Mouse (Mus musculus) liver, adult (tissue): ENCODE measurements at regions not wholly inside any gene's neighbourhood (a gene's known extent, or its start where the extent isn't known, plus 50 kb on each side); places are given as distances from the start of the nearest gene placed in this dataset.

Experiments used
- GATA4 ChIP-seq: IDR thresholded peaks from 2 replicates; pipeline ENCODE4 v1.6.1; 2014; ENCODE audit warnings: mild to moderate bottlenecking, low read length; ENCODE audit not compliant: insufficient replicate concordance

DNA sequence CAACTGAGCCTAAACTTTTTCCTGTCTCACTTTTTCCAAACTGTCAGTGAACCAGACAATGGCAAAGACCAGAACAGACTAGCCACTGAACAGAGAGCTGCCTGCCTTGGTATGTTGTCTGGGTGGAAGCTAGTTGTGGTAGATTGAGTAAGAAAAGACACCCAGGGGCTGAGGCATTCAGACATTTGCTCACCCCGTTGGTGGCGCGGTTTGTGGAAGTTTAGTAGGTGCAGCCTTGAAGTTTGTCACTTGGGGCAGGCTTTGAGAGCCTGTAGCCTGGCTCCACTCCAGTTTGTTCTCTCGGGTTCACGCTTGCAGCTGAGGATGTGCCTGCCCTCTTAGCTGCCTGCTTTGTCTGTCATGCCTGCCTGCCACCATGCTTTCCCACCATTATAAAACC lies 64.2 kb upstream of the Rad23b start:
- no peak for TF ChIP-seq GATA4

DNA sequence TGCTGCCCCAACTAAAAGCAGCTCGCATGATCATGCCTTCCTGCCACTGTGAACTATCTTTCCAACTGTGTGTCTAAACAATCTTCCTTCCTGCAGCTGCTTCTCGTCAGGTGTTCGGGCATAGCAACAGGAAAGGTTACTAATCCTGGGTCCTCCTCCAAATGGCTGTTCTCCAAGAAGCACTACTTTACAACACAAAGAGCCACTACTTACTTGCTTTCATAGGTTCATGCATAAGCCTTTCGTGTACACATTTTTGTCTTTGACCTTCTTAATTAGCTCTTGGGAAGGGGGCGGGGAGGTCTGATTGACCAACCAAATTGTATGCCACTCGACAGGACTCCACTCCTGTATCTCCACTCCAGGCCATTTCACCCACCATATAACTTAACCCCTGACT lies 61.4 kb upstream of the Rad23b start:
- TF ChIP-seq GATA4, result no peak

- TF ChIP-seq GATA4, result no peak
These were observed 57.6 kb upstream of the Rad23b start for GRCm38 (mm10) chr4:55292277-55292676.

GRCm38 (mm10) chr4:55292701-55293100 lies 57.1 kb upstream of the Rad23b start:
- TF ChIP-seq GATA4, result no peak

DNA sequence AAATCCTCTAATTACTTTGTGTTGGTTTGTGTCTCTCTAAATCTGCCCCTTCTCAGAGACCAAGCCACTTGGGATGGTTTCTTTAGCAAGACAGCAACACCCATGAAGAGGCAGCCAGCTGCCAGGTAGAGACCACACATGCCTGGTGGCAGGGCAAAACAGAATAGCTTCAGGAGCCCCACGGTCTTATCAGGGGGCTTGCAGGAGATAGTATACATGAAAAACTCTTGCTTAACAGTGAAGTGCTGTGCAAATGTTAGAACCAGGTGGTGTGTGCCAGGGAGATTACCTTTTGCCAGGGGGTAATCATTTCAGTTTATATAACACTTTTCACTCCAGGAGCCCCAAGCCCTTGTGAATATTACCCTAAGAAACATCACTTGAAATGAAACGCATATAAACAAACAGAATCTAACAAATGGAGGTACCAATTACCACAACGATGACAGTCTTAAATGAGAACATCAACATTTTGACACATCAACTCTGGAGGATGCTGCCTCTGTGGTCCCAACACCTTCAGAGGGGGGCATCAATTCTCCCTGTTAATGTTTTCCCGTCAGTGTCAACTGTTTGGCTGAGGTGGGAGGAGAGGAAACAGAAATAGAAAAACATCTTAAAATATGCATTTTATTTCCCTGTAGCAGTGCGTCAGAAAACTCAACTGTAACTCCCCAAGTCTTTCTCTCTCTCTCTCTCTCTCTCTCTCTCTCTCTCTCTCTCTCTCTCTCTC lies 56.3 kb upstream of the Rad23b start:
- TF ChIP-seq GATA4, result no peak

DNA sequence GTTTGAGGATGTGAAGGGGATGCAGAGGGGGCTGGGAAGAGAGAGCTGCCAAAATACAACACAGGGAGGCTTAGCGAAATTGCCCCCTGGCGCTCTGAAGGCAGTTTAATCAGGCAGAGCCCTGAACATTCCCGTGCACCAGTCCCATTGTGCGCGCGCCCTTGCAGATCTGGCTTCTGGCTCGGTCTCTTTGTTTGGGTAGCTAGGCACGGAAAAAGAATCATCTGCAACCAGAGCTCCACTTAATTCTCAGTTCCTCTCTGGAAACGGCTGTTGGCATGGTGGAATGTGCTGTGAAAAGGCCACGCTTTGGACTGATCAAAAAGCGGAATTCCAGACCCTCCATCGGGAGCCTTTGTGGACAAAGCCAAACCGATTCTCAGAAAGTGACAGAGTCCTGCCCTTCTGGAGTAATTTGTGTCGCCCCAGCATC lies 55.6 kb upstream of the Rad23b start:
- TF ChIP-seq GATA4, result no peak

DNA sequence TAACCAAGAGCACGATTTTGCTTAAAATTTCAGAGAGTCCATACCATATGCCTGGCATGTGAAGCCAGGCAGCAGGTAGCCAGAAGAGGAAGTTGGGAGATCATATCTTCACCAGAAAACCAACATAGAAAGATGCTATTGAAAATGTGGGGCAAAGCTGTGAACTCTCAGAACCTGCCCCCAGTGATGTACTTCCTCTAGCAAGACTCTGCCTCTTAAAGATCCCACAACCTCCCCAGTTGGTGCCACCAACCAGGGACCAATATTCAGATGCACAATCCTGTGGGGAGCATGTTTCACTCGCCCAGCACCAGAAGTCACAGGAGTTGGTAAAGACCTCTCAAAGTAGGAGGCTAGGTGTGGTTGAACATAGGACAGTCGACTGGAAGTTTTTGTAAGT lies 52.0 kb upstream of the Rad23b start:
- TF ChIP-seq GATA4, result no peak
